Mouse (Mus musculus) activated CD4-positive, CD25-positive, alpha-beta regulatory T cell, adult 4 months (primary cell): ENCODE measurements around the gene Os9. TPM values are rescaled to one million over a fixed set of nuclear protein-coding genes. Genes with fewer than 3 reads are reported as not detected.
"Not testable (repeated sequence)": the region's sequence is repeated elsewhere in the genome, so short reads cannot be mapped to it uniquely, and the experiment has no call there.

ENCODE experiments used
- ATAC-seq: one replicate; pipeline ENCODE4 v1.8.0; 2017
- polyA plus RNA-seq, 2 experiments: library from polyadenylated mRNA; unstranded; fragments of 100-300 nt; shearing (Covaris generic); gene quantifications; one replicate each; pipeline ENCODE4 v1.2.1; 2017

Os9 gene
- polyA plus RNA-seq, 2 experiments from 2014 or later: 51.3 to 75.5 TPM

DNA sequence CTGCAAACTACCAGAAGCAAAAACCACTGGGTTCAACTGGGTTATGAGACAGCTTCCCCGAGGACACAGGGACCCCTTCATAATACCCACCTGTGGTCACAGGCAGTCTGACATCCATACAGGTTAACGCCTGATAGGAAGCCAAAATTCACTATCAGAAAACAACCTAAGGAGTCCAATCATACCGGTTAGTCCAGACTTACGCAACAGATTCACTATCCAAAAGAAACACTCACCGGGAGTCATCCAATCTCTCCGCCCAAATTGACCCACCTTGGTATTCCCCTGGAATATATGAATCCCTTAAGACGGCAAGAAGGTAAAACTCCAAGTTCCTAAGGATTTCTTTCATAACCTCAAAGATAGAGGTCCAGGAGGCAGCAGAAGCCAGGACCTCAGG, 23.6 kb upstream of the Os9 start:
- ATAC-seq: no peak

DNA sequence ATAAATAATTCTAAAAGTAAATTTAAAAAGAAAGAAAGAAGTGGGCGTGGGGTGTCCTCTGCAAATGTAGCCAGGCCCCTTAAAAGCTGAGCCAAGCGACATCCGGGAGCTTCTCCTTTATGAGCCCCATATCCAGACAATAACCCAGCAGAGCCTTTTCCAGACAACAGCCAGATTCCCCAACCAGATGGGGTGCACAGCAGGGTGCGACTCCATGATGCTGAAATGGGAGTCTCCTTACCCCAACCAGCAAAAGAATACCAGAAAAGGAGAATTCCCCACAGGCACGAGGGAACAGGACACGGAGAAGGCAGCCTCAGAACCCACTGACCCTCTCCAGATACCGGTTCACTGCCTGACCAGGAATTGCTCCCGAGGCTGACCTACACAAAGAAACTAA, 22.3 kb upstream of the Os9 start:
- ATAC-seq: no peak

DNA sequence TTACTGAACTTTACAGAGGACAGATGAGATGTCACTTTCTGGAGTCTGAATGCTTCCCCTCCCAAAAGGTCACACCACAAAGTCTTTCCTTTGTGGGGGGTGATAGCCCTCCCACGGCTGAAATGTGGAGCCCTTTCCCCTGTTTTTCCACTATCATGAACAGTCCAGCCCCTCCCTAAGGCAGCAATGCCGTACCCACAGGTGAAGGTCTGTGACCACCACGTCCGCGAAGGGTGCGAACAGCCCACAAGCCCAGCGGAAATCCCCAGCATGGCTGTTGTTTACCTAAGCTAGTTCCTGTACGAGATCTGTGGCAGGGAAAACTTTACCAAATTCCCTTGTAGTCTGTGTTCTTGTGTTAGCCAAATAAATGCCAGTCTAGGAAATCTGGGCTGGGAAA, 20.6 kb upstream of the Os9 start:
- peak; percentile 58 for ATAC-seq

DNA sequence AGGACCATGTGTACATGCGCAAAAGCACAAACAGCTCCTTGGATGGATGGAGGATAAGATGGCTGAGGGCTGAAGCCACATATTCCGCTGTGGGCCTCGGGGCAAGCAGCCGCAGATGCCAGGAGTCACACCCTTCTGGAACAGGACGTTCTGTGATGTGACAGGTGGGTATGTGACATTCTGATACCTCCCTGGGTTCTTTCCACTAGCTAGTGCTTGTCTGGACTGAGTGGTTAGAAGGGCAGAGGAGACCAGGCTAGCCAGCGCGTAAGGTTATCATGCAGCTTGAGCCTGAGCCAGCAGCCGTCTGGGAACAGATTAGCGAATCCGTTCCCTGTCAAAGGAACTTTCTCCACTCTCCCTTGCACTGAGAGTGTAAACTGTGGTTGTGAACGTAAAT, 20.0 kb upstream of the Os9 start:
- ATAC-seq: peak; percentile 33

DNA sequence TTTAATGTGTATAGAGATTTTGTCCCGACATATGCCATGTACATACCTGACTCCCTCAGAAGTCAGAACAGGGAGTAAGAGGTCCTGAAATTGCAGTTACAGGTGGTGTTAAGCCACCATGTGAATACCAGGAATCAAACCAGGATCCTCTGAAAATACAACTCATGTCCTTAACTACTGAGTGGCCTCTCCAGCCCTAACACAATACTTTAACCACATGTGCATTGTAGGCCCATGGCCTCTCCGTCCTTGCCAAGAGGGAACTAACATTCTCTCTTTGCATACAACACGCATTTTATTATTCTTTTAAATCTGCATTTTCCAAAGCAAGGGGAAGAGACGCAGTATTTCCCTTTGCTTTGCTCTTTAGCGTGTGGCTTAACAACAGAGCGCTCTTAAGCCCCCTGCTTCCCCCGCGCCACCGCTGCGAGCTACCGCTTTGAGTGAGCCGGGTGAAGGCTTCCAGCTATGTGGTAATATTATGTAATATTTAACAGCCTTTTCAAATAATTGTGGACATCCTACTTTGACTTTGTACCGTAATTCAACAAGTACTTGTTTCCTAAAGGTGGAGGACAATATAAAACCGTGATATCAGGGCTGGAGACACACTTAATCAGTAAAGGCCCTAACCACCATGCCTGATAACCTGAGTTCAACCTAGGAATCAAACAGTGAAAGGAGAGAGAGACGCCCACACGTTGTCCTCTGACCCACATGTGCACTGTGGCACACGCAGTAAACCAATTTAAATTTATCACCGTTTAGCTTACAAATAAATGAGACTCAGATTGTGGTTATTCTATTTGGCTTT, 17.6 kb upstream of the Os9 start:
- no peak for ATAC-seq

DNA sequence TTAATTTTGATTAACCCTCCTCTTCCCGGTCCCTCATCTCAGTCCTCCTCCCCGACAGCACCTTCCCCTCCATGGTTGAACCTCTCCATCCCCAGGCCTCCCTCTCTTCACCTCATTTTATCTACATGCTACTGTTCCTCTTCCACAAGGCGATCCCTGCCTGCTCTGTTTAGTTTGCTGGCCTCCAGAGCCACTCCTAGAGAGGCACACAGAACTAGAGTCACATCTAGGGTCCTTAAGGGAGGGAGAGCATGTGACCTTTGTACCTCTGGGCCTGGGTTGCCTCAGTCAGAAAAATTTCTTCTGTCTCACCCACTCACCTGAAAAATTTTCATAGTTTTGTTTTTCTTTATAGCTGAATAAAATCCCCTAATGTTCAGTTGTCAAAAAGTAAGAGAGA, 17.0 kb upstream of the Os9 start:
- ATAC-seq: no peak

DNA sequence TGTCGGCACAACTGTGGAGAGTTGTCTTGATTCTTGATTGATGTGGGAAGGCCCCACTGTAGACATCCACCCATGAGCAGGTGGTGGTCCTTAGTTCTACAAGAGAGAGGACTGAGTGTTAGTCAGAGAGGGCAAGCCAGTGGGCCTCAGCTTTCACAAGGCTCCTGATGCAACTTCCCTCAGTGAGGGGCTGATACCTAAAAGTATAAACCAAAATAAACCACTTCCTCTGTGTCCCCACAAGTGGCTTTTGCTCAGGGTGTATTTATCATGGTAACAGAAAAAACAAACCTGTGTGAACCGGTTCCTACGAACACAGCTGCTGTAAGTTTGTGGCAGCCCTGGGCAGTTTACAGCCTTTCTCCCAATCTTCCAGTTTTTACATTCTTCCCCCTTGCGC, 15.6 kb upstream of the Os9 start:
- peak; percentile 74 for ATAC-seq

DNA sequence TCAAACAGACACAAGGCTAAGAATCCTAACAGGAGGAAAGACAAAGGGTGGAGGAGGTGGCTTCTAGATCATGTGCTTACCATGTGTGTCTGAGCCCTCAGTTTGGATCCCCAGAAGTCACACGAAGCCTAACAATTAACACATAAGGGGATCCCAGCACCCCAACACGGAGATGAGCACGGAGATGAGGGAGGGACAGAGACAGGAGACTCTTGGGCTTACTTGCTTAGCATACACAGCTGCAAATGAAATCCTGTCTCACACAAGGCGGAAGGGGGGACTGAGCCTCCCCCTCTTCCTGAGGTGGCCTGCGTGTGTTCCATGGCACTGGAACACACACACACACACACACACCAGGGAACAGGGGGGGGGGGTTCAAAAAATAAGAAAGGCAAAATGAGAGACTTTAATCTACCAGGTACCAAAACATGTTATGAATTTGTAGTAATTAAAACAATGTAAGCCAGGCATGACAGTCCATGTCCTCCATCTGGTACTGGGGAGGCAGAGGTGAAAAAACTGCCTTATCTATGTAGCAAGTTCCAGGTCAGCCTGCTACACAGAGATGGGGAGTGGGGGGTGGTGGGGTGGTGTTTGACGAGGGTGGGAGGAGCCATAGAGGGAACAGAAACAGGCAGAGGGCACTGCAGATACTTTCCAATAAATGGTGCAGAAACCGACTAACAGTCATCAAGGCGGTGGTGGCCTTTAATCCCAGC, 14.3 kb upstream of the Os9 start:
- ATAC-seq: peak; percentile 40

DNA sequence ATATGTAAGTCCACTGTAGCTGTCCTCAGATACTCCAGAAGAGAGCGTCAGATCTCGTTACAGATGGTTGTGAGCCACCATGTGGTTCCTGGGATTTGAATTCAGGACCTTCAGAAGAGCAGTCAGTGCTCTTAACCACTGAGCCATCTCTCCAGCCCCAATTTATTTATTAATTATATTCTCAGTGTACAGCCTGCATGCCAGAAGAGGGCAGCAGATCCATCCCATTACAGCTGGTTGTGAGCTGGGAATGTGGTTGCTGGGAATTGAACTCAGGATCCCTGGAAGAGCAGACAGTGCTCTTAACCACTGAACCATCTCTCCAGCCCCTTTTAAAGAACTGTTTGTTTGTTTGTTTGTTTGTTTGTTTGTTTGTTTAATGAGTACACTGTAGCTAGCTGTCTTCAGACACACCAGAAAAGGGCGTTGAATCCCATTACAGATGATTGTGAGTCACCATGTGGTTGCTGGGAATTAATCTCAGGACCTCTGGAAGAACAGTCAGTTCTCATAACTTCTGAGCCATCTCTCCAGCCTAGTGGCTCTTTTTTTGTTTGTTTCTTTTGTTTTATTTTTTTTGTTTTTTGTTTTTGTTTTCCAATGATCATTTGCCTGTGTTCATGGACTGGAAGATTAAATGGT, 13.6 kb upstream of the Os9 start:
- ATAC-seq: not testable (repeated sequence)

DNA sequence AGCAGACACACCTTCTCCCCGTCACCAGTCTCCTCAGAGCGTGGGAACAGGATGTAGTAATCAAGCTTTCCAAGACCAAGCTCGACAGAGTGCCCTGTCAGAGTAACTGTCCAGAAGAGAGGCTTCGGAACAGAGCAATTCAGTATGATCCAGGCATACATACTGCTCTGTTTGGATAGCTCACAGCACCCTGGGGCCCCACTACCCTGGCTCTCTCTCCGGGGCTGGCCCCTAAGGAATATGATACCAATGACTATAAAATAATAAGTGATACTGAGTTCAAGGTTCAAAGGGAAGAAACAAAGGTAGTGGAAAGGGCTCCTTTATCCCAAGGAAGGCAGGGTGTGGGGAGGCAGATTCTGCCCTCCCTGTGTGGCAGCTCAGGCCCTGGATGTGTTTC, 11.5 kb upstream of the Os9 start:
- no peak for ATAC-seq

DNA sequence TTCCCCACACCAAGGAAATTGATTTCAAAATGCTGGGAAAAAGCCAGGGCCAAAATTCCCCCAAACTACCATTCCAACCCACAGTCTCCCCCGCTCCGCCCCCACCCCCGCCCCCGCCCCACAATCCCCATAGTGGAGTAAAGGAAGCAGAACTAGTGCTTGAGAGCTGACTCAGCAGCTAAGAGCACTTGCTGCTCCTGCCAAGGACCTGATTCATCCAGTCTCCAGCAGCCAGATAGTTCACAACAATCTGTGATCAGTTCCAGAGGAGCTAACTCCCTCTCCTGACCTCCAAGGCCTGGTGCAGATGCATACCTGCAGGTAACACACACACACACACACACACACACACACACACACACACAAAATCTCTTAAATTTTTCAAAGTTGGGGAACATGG, 8.5 kb upstream of the Os9 start:
- no peak for ATAC-seq

DNA sequence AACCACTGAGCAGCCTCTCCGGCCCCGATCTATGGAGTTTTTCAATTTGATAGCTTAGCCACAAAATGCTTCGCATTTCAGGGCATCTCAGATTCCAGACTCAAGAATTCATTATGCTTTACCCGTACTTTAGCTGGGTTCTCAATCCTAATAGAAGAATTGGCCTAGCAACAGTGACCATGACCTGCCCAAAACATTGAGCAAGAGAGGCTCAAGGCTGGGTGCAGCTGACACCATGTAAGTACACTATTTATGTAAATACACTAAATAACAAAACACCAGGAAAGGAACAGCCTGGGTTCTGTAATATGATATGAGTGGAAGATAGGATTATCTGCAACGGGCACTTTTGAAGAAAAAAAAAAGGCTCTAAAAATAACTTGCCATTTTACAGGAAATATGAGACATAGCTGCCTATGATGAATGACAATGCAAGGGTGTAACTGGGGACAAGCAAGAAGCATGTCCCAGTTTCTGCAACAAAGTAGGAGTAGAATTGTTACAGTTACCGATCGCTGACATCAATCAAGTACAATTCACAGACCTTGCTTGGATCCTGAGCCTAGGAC, 6.9 kb upstream of the Os9 start:
- no peak for ATAC-seq

DNA sequence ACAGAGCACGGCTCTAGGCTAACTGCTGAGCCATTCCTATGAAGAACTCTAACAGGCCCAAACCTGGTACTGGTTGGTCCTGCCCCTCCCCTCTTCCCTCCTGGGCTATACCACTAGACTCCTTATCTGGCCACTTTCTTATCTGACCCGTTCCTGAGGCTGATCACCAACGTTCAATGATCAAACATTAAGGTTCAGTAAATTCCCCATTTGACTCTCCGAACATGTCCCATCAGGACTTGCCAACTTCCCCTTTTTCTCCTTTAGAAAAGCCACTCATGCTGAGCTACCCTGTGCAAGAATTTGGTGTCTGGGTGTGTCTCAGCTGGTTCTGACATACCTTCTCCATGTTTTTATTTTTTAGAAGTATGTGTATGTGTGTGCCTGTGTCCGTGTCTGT, 5.6 kb upstream of the Os9 start:
- ATAC-seq: no peak

DNA sequence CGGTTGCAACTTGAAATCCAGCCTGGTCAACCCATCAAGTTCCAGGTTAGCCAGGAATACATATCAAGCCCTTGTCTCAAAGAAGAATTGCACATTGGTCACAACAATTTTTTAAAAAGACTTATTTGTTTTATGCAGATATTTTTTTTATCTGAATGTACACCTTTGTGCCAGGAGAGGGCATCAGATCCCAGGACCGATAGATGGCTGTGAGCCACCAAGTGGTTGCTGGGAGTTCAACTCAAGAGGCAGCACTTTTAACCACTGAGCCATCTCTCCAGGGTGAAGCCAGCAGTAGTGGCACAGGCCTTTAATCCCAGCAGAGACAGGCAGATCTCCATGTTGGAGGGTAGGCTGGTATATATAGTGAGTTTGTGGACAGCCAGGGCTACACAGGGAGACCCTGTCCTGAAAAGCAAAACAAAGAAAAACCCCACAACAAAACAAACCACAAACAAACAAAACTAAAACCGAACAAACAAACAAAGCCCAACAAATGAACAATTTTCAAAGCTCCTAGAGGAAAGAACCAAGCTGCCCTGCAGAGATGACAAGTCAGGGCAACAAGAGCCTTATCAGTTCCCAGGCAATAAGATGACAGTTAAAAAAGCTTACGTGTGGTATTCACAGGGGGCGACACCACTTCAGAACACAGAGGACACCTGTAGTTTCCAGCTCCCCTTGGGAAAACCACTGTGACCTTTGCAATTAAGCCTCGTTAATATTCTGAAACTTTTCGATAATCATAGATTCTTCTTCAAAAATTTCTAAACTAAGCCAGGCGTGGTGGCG, 4.5 kb upstream of the Os9 start:
- ATAC-seq: peak; percentile 40

DNA sequence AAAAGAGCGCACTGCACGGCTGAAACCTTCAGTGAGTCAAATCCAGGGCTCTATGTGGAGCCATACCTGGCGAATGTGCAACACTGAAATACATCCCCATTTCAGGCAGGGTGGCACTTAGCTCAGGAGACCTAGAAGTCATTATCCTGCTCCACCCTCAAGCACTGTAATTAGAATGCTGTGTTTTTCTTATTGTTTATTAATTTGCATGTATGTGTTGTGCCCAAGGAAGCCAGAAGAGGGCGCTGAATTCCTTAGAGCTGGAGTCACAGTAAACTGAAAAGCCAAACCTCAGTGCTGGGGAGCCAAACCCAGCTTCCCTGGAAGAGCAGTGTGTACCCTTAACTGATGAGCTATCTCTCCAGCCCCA, 2.5 kb upstream of the Os9 start:
- ATAC-seq: no peak

DNA sequence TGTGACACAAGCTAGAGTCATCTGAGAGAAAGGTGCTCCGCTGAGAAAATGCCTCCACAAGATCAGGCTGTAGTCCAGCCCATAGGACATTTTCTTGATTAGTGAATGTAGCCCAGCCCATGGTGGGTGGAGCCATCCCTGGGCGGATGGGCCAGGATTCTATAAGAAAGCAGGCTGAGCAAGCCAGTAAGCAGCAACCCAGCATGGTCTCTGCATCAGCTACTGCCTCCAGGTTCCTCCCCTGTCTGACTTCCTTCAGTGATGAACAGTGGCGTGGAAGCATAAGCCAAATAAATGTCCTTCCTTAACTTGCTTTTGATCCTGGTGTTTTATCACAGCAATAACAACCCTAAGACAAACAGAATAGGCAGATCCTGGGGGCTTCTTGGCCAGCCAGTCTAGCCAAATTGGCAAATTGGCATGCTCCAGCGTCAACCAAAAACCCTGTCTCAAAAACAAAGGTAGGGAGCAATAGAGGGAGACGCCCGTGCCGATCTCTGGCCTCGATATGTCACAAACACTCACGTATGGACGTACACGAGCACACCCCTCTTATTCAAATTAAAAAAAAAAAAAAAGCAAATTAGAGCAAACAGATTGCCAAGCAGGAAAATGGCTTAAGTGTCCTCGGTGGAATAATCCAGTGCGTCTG, 2.0 kb upstream of the Os9 start:
- ATAC-seq: no peak

DNA sequence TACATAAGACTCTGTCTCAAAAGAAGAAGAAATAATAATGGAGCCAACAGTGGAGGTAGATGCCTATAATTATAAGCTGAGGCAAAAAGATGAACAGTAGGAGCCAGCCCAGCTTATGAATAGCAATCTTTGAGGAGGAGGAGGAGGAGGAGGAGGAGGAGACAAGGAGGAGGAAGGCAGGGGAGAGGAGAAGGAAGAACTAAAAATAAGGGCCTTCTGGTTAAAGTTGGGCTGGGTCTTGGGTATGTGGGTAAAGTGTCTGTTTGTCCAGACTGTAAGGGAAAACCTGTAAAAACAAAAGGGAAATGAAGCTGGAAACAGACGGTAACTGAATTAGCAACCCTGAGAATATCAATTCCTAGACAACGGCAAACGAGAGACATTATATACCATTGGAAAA, 1.1 kb upstream of the Os9 start:
- no peak for ATAC-seq

DNA sequence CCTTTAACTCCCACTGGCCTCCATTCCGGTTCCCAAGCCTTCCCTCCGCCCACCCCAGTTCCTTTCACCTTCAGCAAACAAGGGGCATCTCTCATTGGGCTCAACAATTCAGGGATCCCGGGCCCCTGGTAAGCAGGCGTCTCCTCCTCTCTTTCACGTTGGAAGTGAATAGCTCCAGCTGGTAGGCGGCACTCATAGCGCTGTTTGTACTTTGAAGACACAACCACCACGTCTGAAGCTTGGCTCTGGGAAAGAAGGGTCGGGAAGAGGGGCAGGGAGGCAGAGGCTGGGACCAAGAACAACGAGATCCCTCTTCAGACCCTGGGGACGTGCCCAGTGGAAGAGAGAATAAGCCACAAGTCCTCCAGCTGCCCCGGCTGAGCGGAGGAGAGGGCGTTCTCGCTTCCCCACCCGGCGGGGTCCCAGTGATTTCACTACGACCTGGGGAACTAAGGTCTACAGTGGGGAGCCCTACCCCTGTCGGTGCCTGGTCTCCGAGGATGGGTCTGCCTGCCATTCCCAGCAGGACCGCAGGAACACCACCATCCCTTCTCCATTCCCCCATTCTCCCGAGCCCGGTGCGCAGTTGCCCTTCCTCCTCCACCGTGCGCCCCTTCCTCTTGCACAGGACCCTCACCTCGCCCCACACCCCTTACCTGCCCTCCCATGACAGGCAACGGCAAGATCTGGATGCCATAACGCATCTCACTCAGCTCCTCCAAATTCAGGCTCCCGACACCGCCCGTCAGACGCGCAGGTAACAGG, 448 bp downstream of the Os9 start:
- ATAC-seq: no peak

DNA sequence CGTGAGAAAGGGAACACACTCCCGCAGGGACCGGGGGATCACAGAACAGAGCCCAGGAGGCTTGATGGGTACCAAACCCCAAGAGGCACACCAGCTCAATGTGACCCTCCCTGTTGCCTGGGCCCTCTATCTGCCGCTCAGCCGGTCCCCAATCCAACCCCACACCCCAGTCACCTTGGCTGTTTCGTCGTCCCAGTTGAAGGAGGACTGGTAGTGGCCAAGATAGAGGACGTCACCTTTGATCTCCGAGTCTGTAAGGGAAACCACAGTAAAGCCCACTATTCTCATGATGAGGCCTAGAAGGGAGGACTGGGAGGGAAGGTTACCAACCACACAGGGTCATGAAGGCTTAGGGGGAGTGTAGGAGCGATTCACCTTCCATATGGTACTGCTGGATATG, 1.7 kb downstream of the Os9 start:
- ATAC-seq: no peak

DNA sequence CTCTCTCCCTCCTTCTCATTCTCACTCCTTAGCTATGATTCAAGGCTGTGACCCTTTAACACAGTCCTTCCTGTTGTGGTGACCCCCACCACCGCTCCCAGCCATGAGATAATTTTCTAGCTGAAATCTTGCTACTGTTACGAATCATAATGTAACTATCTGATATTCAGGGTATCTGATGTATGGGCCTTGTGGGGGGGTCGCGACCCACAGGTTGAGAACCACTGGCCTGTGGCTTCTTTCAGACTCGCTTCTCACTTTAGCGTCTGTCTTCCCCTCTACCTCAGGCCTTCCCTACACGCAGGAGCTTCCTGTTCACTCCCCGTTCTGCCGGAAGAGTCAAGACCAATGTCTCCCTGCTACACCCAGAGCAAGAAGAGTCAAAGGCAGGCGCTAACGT, 2.5 kb downstream of the Os9 start:
- no peak for ATAC-seq

DNA sequence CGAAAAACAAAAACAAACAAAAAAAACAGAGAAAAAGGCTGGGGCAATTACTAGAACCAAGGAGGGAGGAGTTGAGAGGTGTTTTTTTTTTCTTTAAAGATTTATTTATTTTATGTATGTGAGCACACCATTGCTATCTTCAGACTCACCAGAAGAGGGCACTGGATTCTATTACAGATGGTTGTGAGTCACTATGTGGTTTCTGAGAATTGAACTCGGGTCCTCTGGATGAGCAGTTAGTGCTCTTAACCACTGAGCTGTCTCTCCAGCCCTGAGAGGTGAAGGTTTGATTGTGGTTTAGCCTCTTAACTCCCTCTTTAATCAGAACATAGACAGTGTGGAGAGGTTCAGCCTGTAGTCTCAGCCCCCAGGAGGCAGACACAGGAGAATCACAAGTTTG, 5.9 kb downstream of the Os9 start:
- ATAC-seq: peak; percentile 49

DNA sequence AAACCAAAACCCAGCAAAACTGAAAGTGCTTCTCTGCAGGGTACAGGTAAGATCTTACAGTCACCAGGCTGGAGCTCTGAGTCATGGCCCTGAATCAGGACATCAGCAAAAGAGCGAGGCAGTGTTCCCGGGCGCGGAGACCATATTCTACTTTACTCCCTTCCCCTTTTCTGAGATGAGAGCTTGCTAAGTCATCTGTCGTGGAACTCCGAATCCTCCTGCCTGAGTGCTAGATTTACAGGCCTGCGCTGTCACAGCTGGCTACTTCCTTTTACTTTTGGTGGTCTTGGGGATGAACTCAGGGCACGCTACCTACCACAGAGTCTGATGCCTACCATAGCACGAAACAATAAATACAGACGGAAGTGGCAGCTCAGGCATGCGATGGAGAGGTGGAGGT, 6.5 kb downstream of the Os9 start:
- ATAC-seq: no peak
